Mouse (Mus musculus): ENCODE results near the gene Spats2l. TPM values are rescaled to one million over a fixed set of nuclear protein-coding genes. Genes with fewer than 3 reads are reported as not detected.

The Spats2l gene
- polyA plus RNA-seq, 1 experiment from 2014 or later, result 87.8 TPM

Other genes with a start within 250 kb of the Spats2l start
- 17.3 and 18.0 TPM in 2 replicates for gene Sgo2a, start 221.8 kb downstream of the Spats2l start, polyA plus RNA-seq (2016; fragmentation: Nextera tagmentation; extraction: Ambion mirVana)
- gene Kctd18, start 244.8 kb downstream of the Spats2l start, polyA plus RNA-seq (2016; fragmentation: Nextera tagmentation; extraction: Ambion mirVana), result 26.1 and 27.6 TPM in 2 replicates

All from hindbrain, embryonic 12.5 days (tissue).